Mouse (Mus musculus) kidney, adult 8-10 months (tissue): ENCODE data around the gene Sdhd.
"Not testable (repeated sequence)": the region's sequence is repeated elsewhere in the genome, so short reads cannot be mapped to it uniquely, and the experiment has no call there.

Experiments
- DNase-seq, 2 experiments: peaks; one replicate each; pipeline ENCODE4 v3.0.0; 2022

Gene Sdhd

GRCm38 (mm10) chr9:50603189-50603997, at the start of gene Sdhd, which contains the start of gene Timm8b:
Sdhd (minus strand) TSS chr9:50603812.
Timm8b (plus strand) TSS chr9:50603910.
- peak; percentile 95 to 96 for DNase-seq

- no peak for DNase-seq
These were observed 46.9 kb upstream of the Sdhd start for GRCm38 (mm10) chr9:50650503-50650902.

- no peak for DNase-seq
These were observed 43.3 kb upstream of the Sdhd start for GRCm38 (mm10) chr9:50646826-50647370.

- no peak for DNase-seq
These were observed 30.7 kb upstream of the Sdhd start for GRCm38 (mm10) chr9:50634270-50634669.

GRCm38 (mm10) chr9:50633059-50633458, 29.4 kb upstream of the Sdhd start:
- DNase-seq: no peak

- DNase-seq: no peak
These were observed 28.5 kb upstream of the Sdhd start for GRCm38 (mm10) chr9:50632016-50632688.

GRCm38 (mm10) chr9:50630903-50631302, 27.3 kb upstream of the Sdhd start:
- not testable (repeated sequence) for DNase-seq

- DNase-seq: no peak
These were observed 14.2 kb upstream of the Sdhd start for GRCm38 (mm10) chr9:50617794-50618330.

- peak; percentile 87 to 92 for DNase-seq
These were observed 13.4 kb upstream of the Sdhd start, which contains the start of the genes Pih1d2 and Nkapd1 for GRCm38 (mm10) chr9:50616766-50617603. Pih1d2 (plus strand) TSS chr9:50617321. Nkapd1 (minus strand) TSS chr9:50617464.

GRCm38 (mm10) chr9:50616161-50616560, 12.5 kb upstream of the Sdhd start:
- no peak for DNase-seq

- no peak for DNase-seq
These were observed 8.5 kb upstream of the Sdhd start for GRCm38 (mm10) chr9:50612115-50612514.

GRCm38 (mm10) chr9:50604338-50604737, 726 bp upstream of the Sdhd start:
- no peak for DNase-seq

- no peak for DNase-seq
These were observed 349 bp upstream of the Sdhd start for GRCm38 (mm10) chr9:50603998-50604324.

GRCm38 (mm10) chr9:50602055-50602845, 1.4 kb downstream of the Sdhd start:
- DNase-seq: peak in 1 of 2 experiments; percentile 42

GRCm38 (mm10) chr9:50601536-50601935, 2.1 kb downstream of the Sdhd start:
- DNase-seq: no peak

- DNase-seq: no peak
These were observed 6.6 kb downstream of the Sdhd start for GRCm38 (mm10) chr9:50596973-50597372.

- peak; percentile 37 to 43 for DNase-seq
These were observed 8.7 kb downstream of the Sdhd start for GRCm38 (mm10) chr9:50594794-50595417.

GRCm38 (mm10) chr9:50593544-50593943, 10.1 kb downstream of the Sdhd start:
- peak in 1 of 2 experiments; percentile 43 for DNase-seq

GRCm38 (mm10) chr9:50592955-50593354, 10.7 kb downstream of the Sdhd start:
- no peak for DNase-seq

- DNase-seq: no peak
These were observed 12.6 kb downstream of the Sdhd start for GRCm38 (mm10) chr9:50590856-50591518.

GRCm38 (mm10) chr9:50586955-50587354, 16.7 kb downstream of the Sdhd start:
- DNase-seq: no peak
